Mouse (Mus musculus) lung, postnatal 0 days (tissue): ENCODE results near the gene Rimkla.

Experiments
- CTCF ChIP-seq: IDR thresholded peaks from 2 replicates; pipeline ENCODE4 v1.5.1; 2016; ENCODE audit warnings: antibody characterized with exemption, mild to moderate bottlenecking
- EP300 ChIP-seq: IDR thresholded peaks from 2 replicates; pipeline ENCODE4 v1.6.1; 2016; ENCODE audit warnings: antibody characterized with exemption, mild to moderate bottlenecking, control low read depth

- TF ChIP-seq CTCF (peak; percentile 44), EP300 (peak; percentile 63)
These were observed 70.0 kb downstream of the Rimkla start, which contains the start of the genes Ppcs and Zmynd12 for GRCm38 (mm10) chr4:119422294-119422964.
